Mouse (Mus musculus) midbrain, embryonic 13.5 days (tissue): ENCODE data around the gene Vps72. TPM values are rescaled to one million over a fixed set of nuclear protein-coding genes. Genes with fewer than 3 reads are reported as not detected.
"Not testable (repeated sequence)": the region's sequence is repeated elsewhere in the genome, so short reads cannot be mapped to it uniquely, and the experiment has no call there.

Experiments
- ATAC-seq: fragments of 200-750 bp; cut with Nextera tagmentation; 2 replicates; pipeline ENCODE4 v1.8.0; 2017; ENCODE audit warnings: mild to moderate bottlenecking, moderate TSS enrichment, moderate library complexity
- H3K27ac ChIP-seq: fragments of 300-500 bp; sonication (generic); 2 replicates; pipeline ENCODE4 v1.5.1; 2015; ENCODE audit warnings: inconsistent platforms, mild to moderate bottlenecking, moderate library complexity
- H3K27me3 ChIP-seq: fragments of 300-500 bp; sonication (generic); 2 replicates; pipeline ENCODE4 v1.6.1; 2015; ENCODE audit warnings: mild to moderate bottlenecking, inconsistent platforms
- H3K36me3 ChIP-seq: fragments of 300-500 bp; sonication (generic); 2 replicates; pipeline ENCODE4 v1.6.1; 2015; ENCODE audit warnings: mild to moderate bottlenecking, inconsistent platforms
- H3K4me1 ChIP-seq: fragments of 300-500 bp; sonication (generic); replicated peaks from 2 replicates; pipeline ENCODE4 v1.6.1; 2015; ENCODE audit warnings: inconsistent platforms
- H3K4me2 ChIP-seq: fragments of 300-500 bp; sonication (generic); replicated peaks from 2 replicates; pipeline ENCODE4 v1.6.1; 2015; ENCODE audit warnings: moderate library complexity, mild to moderate bottlenecking, inconsistent platforms
- H3K4me3 ChIP-seq: fragments of 300-500 bp; sonication (generic); replicated peaks from 2 replicates; pipeline ENCODE4 v1.5.1; 2015; ENCODE audit warnings: mild to moderate bottlenecking, inconsistent platforms
- H3K9ac ChIP-seq: fragments of 300-500 bp; sonication (generic); replicated peaks from 2 replicates; pipeline ENCODE4 v1.6.1; 2015; ENCODE audit warnings: mild to moderate bottlenecking, inconsistent platforms
- H3K9me3 ChIP-seq: fragments of 300-500 bp; sonication (generic); 2 replicates; pipeline ENCODE4 v1.6.1; 2016; ENCODE audit warnings: mild to moderate bottlenecking, inconsistent platforms
- WGBS: fragments of 180-500 bp; shearing (Covaris S2); methylation state at CpG from one replicate; pipeline ENCODE4 v1.1.7; 2015; 5-methylcytosine and 5-hydroxymethylcytosine counted together
- polyA plus RNA-seq: library from polyadenylated mRNA; unstranded; fragments of >200 nt; fragmentation: Nextera tagmentation; extraction: Ambion mirVana; gene quantifications from 2 replicates; pipeline ENCODE4 v1.2.1, GENCODE M21; 2015

The Vps72 gene
- polyA plus RNA-seq, 1 experiment from 2014 or later = 262 TPM

- peaks cover 21% of the 10 kb centered on the region for H3K4me1 ChIP-seq
- H3K27me3 ChIP-seq, H3K9ac ChIP-seq, H3K36me3 ChIP-seq, ATAC-seq, H3K27ac ChIP-seq, H3K9me3 ChIP-seq: not testable (repeated sequence)
- H3K4me2 ChIP-seq = peak overlapping the region; percentile 55
- H3K4me3 ChIP-seq = peak overlapping the region; percentile 86
Observed at GRCm38 (mm10) chr3:95107308-95107707, 3.5 kb upstream of the Vps72 start.

DNA sequence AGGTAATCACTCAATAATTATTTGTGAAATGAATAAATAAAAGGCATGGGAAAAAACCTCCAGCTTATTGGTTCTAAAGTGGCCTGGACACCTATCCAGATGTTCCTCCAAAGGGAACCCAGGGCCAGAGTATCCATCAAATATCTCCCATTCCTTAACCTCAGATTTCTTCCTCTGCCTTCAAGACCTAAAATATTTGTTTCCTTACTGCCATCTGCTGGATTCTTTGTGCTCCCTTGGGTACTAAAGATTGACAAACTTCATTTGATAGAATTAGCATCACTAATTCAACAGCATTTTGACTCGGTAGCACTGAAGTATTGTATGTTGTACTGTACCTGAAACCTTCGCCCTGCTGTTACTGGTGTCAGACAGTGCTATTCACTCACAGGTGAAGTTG lies 2.9 kb upstream of the Vps72 start:
- Histone ChIP-seq H3K4me1 (peaks cover 24% of the 10 kb centered on the region), H3K27ac (no peak overlapping the region), H3K27me3 (no peaks in the 10 kb centered on the region), H3K4me2 (no peak overlapping the region), H3K9me3 (no peaks in the 10 kb centered on the region), H3K36me3 (no peaks in the 10 kb centered on the region), H3K4me3 (no peak overlapping the region), H3K9ac (no peak overlapping the region)
- no peak for ATAC-seq
- 72% methylated on average over 2 of the region's 2 CpGs for WGBS

- Histone ChIP-seq H3K9ac (peak overlapping the region; percentile 36; the same call in 1 of the 2 replicates), H3K4me1 (peaks cover 19% of the 10 kb centered on the region), H3K36me3 (peaks cover 25% of the 10 kb centered on the region), H3K27me3 (no peaks in the 10 kb centered on the region), H3K9me3 (no peaks in the 10 kb centered on the region), H3K27ac (no peak overlapping the region), H3K4me3 (peak overlapping the region; percentile 82; the same call in 1 of the 2 replicates), H3K4me2 (peak overlapping the region; percentile 52; the same call in 1 of the 2 replicates)
- 96% methylated on average over 1 of the region's 1 CpGs for WGBS
- ATAC-seq = no peak
Observed at GRCm38 (mm10) chr3:95112760-95113159, 1.9 kb downstream of the Vps72 start.

GRCm38 (mm10) chr3:95117751-95118150 lies 6.9 kb downstream of the Vps72 start:
- Histone ChIP-seq H3K27me3 (no peaks in the 10 kb centered on the region), H3K4me2 (no peak overlapping the region), H3K4me3 (no peak overlapping the region), H3K36me3 (peaks cover 74% of the 10 kb centered on the region), H3K27ac (no peak overlapping the region), H3K9me3 (no peaks in the 10 kb centered on the region), H3K9ac (no peak overlapping the region), H3K4me1 (peaks cover 9% of the 10 kb centered on the region)
- WGBS = 95% methylated on average over 2 of the region's 2 CpGs
- no peak for ATAC-seq

DNA sequence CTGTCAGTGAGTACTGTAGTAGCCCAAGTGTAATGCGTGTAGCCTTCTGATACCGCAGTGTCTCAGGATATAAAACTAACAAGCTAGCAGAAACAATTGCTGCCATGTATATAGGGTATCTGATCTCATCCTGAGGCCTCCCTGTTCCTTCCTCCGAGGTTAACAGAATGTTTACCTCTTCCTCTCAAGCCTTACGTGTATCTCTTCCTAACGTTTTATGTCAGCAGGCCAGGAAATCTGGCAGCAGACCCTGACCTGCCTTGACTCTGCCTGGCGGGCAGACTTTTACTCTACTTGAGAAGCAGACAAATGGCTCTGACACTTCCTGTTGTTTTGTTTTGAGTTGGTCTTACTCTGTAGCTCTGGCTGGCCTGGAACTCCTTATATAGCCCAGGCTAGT lies 10.8 kb downstream of the Vps72 start:
- no peak overlapping the region for H3K9ac ChIP-seq
- WGBS = 84% methylated on average over 6 of the region's 6 CpGs
- H3K9me3 ChIP-seq = no peaks in the 10 kb centered on the region
- H3K4me3 ChIP-seq = no peak overlapping the region
- H3K27ac ChIP-seq = no peak overlapping the region
- H3K36me3 ChIP-seq = peaks cover 62% of the 10 kb centered on the region
- 0 out of 2 replicates have a peak, but pooled peaks cover 3% of the 10 kb centered on the region for H3K4me1 ChIP-seq
- H3K4me2 ChIP-seq = no peak overlapping the region
- H3K27me3 ChIP-seq = no peaks in the 10 kb centered on the region
- no peak for ATAC-seq

GRCm38 (mm10) chr3:95124246-95124645 lies 13.4 kb downstream of the Vps72 start, which contains the start of gene Tmod4:
TSS of gene Tmod4 (plus strand) at chr3:95124476.
- Histone ChIP-seq H3K9me3 (no peaks in the 10 kb centered on the region), H3K4me2 (no peak within 1 kb of the TSS), H3K36me3 (peaks cover 48% of the 10 kb centered on the region), H3K9ac (no peak within 1 kb of the TSS), H3K4me3 (no peak within 1 kb of the TSS), H3K27ac (0 out of 2 replicates have a peak within 1 kb of the TSS, but pooled peaks have one; percentile 19), H3K27me3 (no peaks in the 10 kb centered on the region), H3K4me1 (0 out of 2 replicates have a peak, but pooled peaks cover 3% of the 10 kb centered on the region)
- ATAC-seq = peak; percentile 59
- 72% methylated on average over 6 of the region's 6 CpGs for WGBS

GRCm38 (mm10) chr3:95124972-95125371 lies 14.2 kb downstream of the Vps72 start:
- Histone ChIP-seq H3K36me3 (peaks cover 48% of the 10 kb centered on the region), H3K4me1 (0 out of 2 replicates have a peak, but pooled peaks cover 3% of the 10 kb centered on the region), H3K27me3 (no peaks in the 10 kb centered on the region), H3K4me2 (no peak overlapping the region), H3K9me3 (no peaks in the 10 kb centered on the region), H3K27ac (0 out of 2 replicates have a peak overlapping the region, but pooled peaks have one; percentile 19), H3K9ac (no peak overlapping the region), H3K4me3 (no peak overlapping the region)
- no peak for ATAC-seq
- 46% methylated on average over 5 of the region's 5 CpGs for WGBS

GRCm38 (mm10) chr3:95129226-95129651 lies 18.4 kb downstream of the Vps72 start:
- H3K27ac ChIP-seq = no peak overlapping the region
- H3K4me3 ChIP-seq = no peak overlapping the region
- 50% methylated on average over 6 of the region's 6 CpGs for WGBS
- peaks cover 31% of the 10 kb centered on the region for H3K36me3 ChIP-seq
- no peaks in the 10 kb centered on the region for H3K27me3 ChIP-seq
- H3K4me1 ChIP-seq = peaks cover 11% of the 10 kb centered on the region
- no peak overlapping the region for H3K4me2 ChIP-seq
- H3K9ac ChIP-seq = no peak overlapping the region; the same call in 1 of the 2 replicates
- ATAC-seq = no peak
- no peaks in the 10 kb centered on the region for H3K9me3 ChIP-seq

DNA sequence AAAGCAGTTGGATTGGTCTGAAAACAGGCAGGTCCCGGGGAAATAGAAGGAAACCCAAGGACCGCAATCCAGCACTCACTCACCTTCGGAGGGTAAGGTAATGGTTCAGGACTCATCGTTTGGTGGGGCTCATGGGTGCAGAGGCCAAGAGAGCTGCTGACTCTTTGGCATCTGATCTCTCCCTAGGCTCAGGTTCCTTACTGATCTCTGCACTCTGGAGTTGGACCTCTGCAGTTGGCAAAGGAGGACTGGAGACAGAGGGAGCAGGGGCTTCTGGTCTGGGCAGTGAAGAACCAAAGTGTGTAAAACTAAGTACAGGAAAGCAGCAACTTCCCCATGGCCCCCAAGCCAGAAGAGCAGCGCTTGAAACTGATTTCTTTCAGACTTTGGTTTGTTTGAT lies 19.3 kb downstream of the Vps72 start:
- Histone ChIP-seq H3K27ac (no peak overlapping the region), H3K9ac (no peak overlapping the region), H3K36me3 (peaks cover 31% of the 10 kb centered on the region), H3K4me1 (peaks cover 12% of the 10 kb centered on the region), H3K27me3 (no peaks in the 10 kb centered on the region), H3K9me3 (no peaks in the 10 kb centered on the region), H3K4me3 (no peak overlapping the region), H3K4me2 (no peak overlapping the region)
- 92% methylated on average over 5 of the region's 5 CpGs for WGBS
- ATAC-seq = no peak

GRCm38 (mm10) chr3:95132389-95132788 lies 21.6 kb downstream of the Vps72 start:
- peaks cover 31% of the 10 kb centered on the region for H3K36me3 ChIP-seq
- H3K4me2 ChIP-seq, H3K27ac ChIP-seq, ATAC-seq, H3K27me3 ChIP-seq, H3K9ac ChIP-seq, H3K4me3 ChIP-seq, H3K9me3 ChIP-seq: not testable (repeated sequence)
- WGBS = 88% methylated on average over 2 of the region's 2 CpGs
- peaks cover 23% of the 10 kb centered on the region for H3K4me1 ChIP-seq

GRCm38 (mm10) chr3:95133176-95133575 lies 22.4 kb downstream of the Vps72 start:
- Histone ChIP-seq H3K27me3 (no peaks in the 10 kb centered on the region), H3K9me3 (no peaks in the 10 kb centered on the region), H3K4me2 (peak overlapping the region; percentile 90), H3K27ac (peak overlapping the region; percentile 74), H3K36me3 (peaks cover 35% of the 10 kb centered on the region), H3K9ac (peak overlapping the region; percentile 83), H3K4me1 (peaks cover 23% of the 10 kb centered on the region), H3K4me3 (peak overlapping the region; percentile 72)
- 60% methylated on average over 11 of the region's 11 CpGs for WGBS
- peak; percentile 34; the same call in 1 of the 2 replicates for ATAC-seq

- Histone ChIP-seq H3K36me3 (peaks cover 32% of the 10 kb centered on the region), H3K4me2 (peak within 1 kb of the TSS; percentile 90), H3K9me3 (no peaks in the 10 kb centered on the region), H3K4me1 (peaks cover 23% of the 10 kb centered on the region), H3K9ac (peak within 1 kb of the TSS; percentile 83), H3K27me3 (no peaks in the 10 kb centered on the region), H3K4me3 (peak within 1 kb of the TSS; percentile 72), H3K27ac (peak within 1 kb of the TSS; percentile 74)
- WGBS = under 1% methylated on average over 20 of the region's 20 CpGs
- peak; percentile 95 for ATAC-seq
Observed at GRCm38 (mm10) chr3:95133680-95134101, 22.9 kb downstream of the Vps72 start, which contains the start of the genes Scnm1 and Lysmd1. TSS of gene Scnm1 (minus strand) at chr3:95134011. TSS of gene Lysmd1 (plus strand) at chr3:95134088.

DNA sequence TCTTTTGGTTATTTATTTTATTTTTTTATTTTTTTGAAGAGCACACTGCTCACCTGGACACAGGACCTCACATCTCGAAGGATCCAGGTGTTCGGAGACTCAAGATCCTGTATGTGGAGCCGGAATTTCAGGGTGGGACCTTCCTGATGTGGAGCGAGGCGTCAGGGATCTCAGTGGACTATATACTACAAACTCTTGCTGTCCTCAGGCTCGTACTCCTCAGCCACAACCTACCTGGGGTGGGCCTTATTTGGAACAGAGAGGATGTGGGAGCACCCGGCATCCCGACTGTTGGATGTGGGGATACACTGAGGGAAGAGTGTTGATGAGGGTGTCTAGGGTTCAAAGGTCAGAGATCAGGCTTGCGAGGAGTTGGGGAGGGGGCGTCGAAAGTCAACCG lies 23.3 kb downstream of the Vps72 start:
- not testable (repeated sequence) for H3K9me3 ChIP-seq, H3K4me2 ChIP-seq, H3K27me3 ChIP-seq, H3K9ac ChIP-seq, H3K27ac ChIP-seq
- ATAC-seq = peak; percentile 72
- H3K36me3 ChIP-seq = peaks cover 27% of the 10 kb centered on the region
- peak overlapping the region; percentile 72; the same call in 1 of the 2 replicates for H3K4me3 ChIP-seq
- H3K4me1 ChIP-seq = peaks cover 23% of the 10 kb centered on the region
- WGBS = no CpG with 5 or more reads among the region's 12 CpGs
